Mouse (Mus musculus) stomach, postnatal 0 days (tissue): ENCODE measurements around the gene Pdzd2.

Experiments used
- CTCF ChIP-seq: IDR thresholded peaks from 2 replicates; pipeline ENCODE4 v1.5.1; 2016; ENCODE audit warnings: antibody characterized with exemption, low read depth, mild to moderate bottlenecking, moderate library complexity
- EP300 ChIP-seq: optimal IDR thresholded peaks from 2 replicates; pipeline ENCODE3; 2016; ENCODE audit warnings: antibody characterized with exemption

DNA sequence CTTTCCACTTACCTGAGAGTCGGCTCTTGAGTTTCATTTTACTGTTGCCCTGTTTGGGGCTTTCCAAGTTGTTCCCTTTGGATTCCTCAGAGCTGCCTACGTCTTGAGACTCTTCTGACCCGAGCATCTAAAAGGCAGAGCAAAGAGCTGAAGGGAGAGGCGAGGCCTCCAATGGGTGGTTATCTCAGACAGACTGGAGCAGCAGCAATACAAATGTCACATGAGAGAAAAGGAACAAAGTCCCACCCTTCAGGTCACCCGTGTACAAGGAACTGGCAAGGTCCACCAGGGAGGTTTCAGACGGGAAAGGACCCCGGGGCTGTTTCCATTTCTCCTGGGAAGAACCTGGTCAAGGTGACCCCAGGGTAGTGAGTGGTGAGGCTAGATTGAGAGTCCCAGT, 320.3 kb downstream of the Pdzd2 start:
- TF ChIP-seq EP300 (no peak), CTCF (no peak)
